Mouse (Mus musculus) ES-E14 (cell line): ENCODE measurements at regions not wholly inside any gene's neighbourhood (a gene's known extent, or its start where the extent isn't known, plus 50 kb on each side); places are given as distances from the start of the nearest gene placed in this dataset.

Experiments used
- DNase-seq: peaks from one replicate; pipeline ENCODE4 v3.0.0-alpha.2; 2013; ENCODE audit warnings: low read depth, low spot score
- H3K27ac ChIP-seq: 2 replicates; pipeline ENCODE4 v1.5.1; 2012; ENCODE audit warnings: low read depth, mild to moderate bottlenecking, low read length, moderate library complexity, mixed read lengths; ENCODE audit not compliant: poor library complexity, insufficient read depth, severe bottlenecking
- H3K36me3 ChIP-seq: 2 replicates; pipeline ENCODE4 v1.6.1; 2012; ENCODE audit warnings: mild to moderate bottlenecking, low read length, moderate library complexity, mixed read lengths; ENCODE audit not compliant: control insufficient read depth, poor library complexity, insufficient read depth, severe bottlenecking
- H3K4me1 ChIP-seq, 2 experiments: fragments of 150-350 bp in 1 of 2; sonication (generic) in 1 of 2; 2 replicates each; pipeline ENCODE4 v1.6.1; 2012; ENCODE audit warnings: low read length in 2 of 2, mild to moderate bottlenecking in 1 of 2, mixed read lengths in 1 of 2; ENCODE audit not compliant: control insufficient read depth in 2 of 2, insufficient read depth in 2 of 2, poor library complexity in 1 of 2
- H3K4me3 ChIP-seq, 2 experiments: fragments of 150-350 bp in 1 of 2; sonication (generic) in 1 of 2; 2 replicates each; pipeline ENCODE4 v1.5.1; 2012; ENCODE audit warnings: low read length in 2 of 2, low read depth in 1 of 2, mild to moderate bottlenecking in 1 of 2, mixed read lengths in 1 of 2; ENCODE audit not compliant: insufficient read depth in 1 of 2, poor library complexity in 1 of 2, severe bottlenecking in 1 of 2
- H3K9ac ChIP-seq: 2 replicates; pipeline ENCODE4 v1.6.1; 2012; ENCODE audit warnings: low read depth, mild to moderate bottlenecking, low read length, mixed read lengths; ENCODE audit not compliant: poor library complexity, insufficient read depth, severe bottlenecking
- H3K9me3 ChIP-seq: fragments of 150-350 bp; sonication (generic); 2 replicates; pipeline ENCODE4 v1.6.1; 2012; ENCODE audit warnings: low read depth, mild to moderate bottlenecking, low read length; ENCODE audit not compliant: control insufficient read depth, insufficient read depth
- CHD2 ChIP-seq: IDR thresholded peaks from 2 replicates; pipeline ENCODE4 v1.6.1; 2014; ENCODE audit warnings: mild to moderate bottlenecking, low read depth, low read length, inconsistent platforms
- HCFC1 ChIP-seq: IDR thresholded peaks from 2 replicates; pipeline ENCODE4 v1.6.1; 2012; ENCODE audit warnings: low read length, inconsistent platforms, borderline replicate concordance; ENCODE audit not compliant: insufficient read depth
- MAFK ChIP-seq: IDR thresholded peaks from 2 replicates; pipeline ENCODE4 v1.6.1; 2014; ENCODE audit warnings: mild to moderate bottlenecking, low read depth, low read length, inconsistent platforms; ENCODE audit not compliant: insufficient read depth
- ZC3H11A ChIP-seq: IDR thresholded peaks from 2 replicates; pipeline ENCODE4 v1.6.1; 2012; ENCODE audit warnings: low read depth, mild to moderate bottlenecking, inconsistent platforms, low read length, borderline replicate concordance
- ZNF384 ChIP-seq: IDR thresholded peaks from 2 replicates; pipeline ENCODE4 v1.6.1; 2012; ENCODE audit warnings: low read depth, low read length, inconsistent platforms
- in situ Hi-C, 2 experiments: fragments of 600-800 bp; cut with MboI; formaldehyde crosslinking; loops; one replicate each; pipeline ENCODE4 v1.15.1; 2025; ENCODE audit warnings: low sequenced_read_pairs in 2 of 2, inconsistent platforms in 1 of 2; ENCODE audit not compliant: unreplicated experiment in 2 of 2

DNA sequence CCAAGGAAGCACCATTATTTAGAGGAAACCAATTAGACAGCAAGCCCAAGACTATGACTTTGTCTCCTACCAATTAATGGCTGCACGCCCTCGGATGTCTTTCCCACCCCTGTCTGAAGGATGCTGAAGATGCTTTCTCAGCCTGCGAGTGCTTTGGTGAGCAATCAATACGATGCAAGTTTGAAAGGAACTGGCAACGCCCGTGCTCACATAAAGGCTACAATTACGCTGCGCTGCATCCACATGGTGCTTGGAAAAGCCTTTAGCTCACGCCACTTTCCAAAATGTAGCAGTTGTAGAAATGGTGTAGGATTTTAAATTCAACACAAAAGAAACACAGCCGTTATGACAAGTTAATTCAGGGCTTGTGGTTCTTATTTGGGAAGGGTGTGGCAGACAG is 136.5 kb upstream of the Slc22a23 start:
- Histone ChIP-seq H3K4me3 (no peak overlapping the region), H3K36me3 (no peaks in the 10 kb centered on the region), H3K9me3 (no peaks in the 10 kb centered on the region), H3K9ac (no peak overlapping the region), H3K4me1 (no peaks in the 10 kb centered on the region), H3K27ac (no peak overlapping the region)
- TF ChIP-seq MAFK (no peak), ZNF384 (no peak), CHD2 (no peak)
- in situ Hi-C loops, result no loop called here
- no peak for DNase-seq

GRCm38 (mm10) chr13:34470410-34470809 is 125.4 kb upstream of the Slc22a23 start:
- Histone ChIP-seq H3K27ac (no peak overlapping the region), H3K4me1 (no peaks in the 10 kb centered on the region), H3K4me3 (peak overlapping the region in 1 of 2 experiments; percentile 41; a peak in 2 of 4 replicates), H3K9ac (no peak overlapping the region), H3K9me3 (no peaks in the 10 kb centered on the region), H3K36me3 (no peaks in the 10 kb centered on the region)
- in situ Hi-C loops, result no loop called here
- DNase-seq, result peak; percentile 43
- TF ChIP-seq HCFC1 (no peak), CHD2 (no peak), MAFK (no peak), ZC3H11A (no peak), ZNF384 (no peak)

DNA sequence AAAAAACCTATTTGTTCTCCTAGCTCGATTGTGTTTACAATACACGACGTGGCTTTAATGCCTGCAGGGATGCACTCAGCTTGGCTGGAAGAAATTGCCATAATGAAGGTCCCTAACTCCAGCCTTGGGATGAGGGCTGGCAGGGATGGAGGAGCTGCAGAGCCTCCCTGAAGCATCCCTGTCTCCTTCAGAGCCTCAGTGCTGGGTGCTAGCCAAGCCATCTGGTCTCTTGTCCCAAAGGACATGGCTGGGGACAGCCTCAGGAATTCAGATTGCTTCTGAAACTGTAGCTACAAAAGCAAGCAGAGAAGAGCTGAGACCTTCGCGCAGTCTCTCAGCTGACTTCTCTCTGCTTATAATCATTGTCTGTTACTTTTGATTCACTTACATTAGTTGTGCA is 124.6 kb upstream of the Slc22a23 start:
- in situ Hi-C loops, result no loop called here

GRCm38 (mm10) chr13:34468132-34468748 is 123.3 kb upstream of the Slc22a23 start:
- Histone ChIP-seq H3K9me3 (no peaks in the 10 kb centered on the region), H3K36me3 (no peaks in the 10 kb centered on the region), H3K4me3 (no peak overlapping the region), H3K9ac (no peak overlapping the region), H3K27ac (no peak overlapping the region), H3K4me1 (no peaks in the 10 kb centered on the region)
- in situ Hi-C loops, result no loop called here
- no peak for DNase-seq
- TF ChIP-seq ZNF384 (no peak), CHD2 (no peak)

More for the DNA sequence above, 124.6 kb upstream of the Slc22a23 start:
- no peaks in the 10 kb centered on the region for H3K4me1 ChIP-seq
- TF ChIP-seq ZC3H11A, result no peak
- no peak for TF ChIP-seq HCFC1
- no peak for TF ChIP-seq ZNF384
- TF ChIP-seq MAFK, result no peak
- no peak for TF ChIP-seq CHD2
- no peak overlapping the region for H3K27ac ChIP-seq
- no peak overlapping the region for H3K9ac ChIP-seq
- no peak for DNase-seq
- no peaks in the 10 kb centered on the region for H3K36me3 ChIP-seq
- H3K9me3 ChIP-seq, result no peaks in the 10 kb centered on the region
- no peak overlapping the region for H3K4me3 ChIP-seq

- in situ Hi-C loops, result no loop called here
- Histone ChIP-seq H3K4me3 (no peak overlapping the region), H3K27ac (no peak overlapping the region), H3K4me1 (peaks cover 0 to 2% of the 10 kb centered on the region in 2 experiments; a peak in 1 of 4 replicates), H3K9ac (no peak overlapping the region), H3K36me3 (no peaks in the 10 kb centered on the region), H3K9me3 (no peaks in the 10 kb centered on the region)
- no peak for DNase-seq
- no peak for TF ChIP-seq CHD2
- TF ChIP-seq ZNF384, result no peak
- no peak for TF ChIP-seq MAFK
- TF ChIP-seq HCFC1, result no peak
- TF ChIP-seq ZC3H11A, result no peak
These were observed 121.0 kb upstream of the Slc22a23 start for GRCm38 (mm10) chr13:34465862-34466430.
